Mouse (Mus musculus) mesoderm, embryonic 11.5 days (tissue): Measurements from ENCODE around the gene Atxn7l2.

Experiments used
- DNase-seq: peaks from one replicate; pipeline ENCODE4 v3.0.0-alpha.2; 2012; ENCODE audit warnings: low read depth, low spot score

Atxn7l2 gene

DNA sequence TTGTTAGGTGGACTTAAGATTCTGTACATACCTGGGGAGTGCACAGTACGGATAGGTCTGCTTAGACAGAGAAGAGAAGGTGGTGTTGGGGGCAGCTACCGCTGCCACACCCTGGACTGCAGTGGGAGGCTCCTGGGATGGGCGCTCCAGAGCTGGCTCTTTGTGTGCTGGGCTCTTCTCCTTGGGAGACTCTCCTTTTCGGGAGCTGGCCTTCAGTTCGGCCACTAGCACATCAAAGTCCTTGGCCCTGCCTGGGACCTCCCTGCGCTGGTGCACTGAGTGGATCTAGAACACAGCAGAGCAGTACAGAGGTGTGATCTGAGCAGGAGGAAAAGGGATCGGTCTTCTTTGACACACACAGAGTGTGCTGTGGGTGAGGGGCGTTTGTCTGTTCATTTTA is 5.1 kb downstream of the Atxn7l2 start:
- no peak for DNase-seq

GRCm38 (mm10) chr3:108204470-108204869 is 6.3 kb downstream of the Atxn7l2 start:
- DNase-seq: no peak

DNA sequence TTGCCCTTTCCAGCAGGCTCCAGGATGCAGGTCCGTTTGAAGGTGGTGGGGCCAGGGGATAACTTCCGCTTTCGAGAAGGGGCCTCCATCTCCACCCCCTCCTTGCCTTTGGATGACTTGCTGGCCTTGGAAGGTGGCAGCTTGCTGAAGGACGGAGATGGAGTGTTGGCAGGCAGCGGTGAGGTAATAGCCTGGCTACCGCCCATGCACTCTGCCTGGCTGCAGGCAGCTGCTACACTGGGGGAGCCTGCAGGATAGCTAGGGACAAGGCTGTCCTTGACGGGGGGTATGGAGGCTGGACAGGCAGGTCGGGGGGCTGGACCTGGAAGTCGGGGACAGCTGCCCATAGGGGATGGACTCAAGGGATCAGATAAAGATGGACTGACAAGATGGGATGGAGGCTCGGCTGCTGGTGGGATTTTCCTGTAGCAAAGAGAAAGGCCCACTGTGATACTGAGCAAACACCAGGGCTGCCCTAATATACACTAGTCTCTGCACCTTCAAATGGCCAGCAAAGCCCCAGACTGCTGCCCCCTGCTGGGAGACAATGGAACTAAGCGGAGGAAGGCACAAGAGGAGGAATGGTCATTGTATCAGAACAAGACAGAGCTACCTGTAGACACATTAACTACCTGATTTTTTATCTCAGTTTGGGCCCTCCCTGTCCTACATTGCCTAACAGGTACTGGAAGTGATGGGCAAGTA is 7.0 kb downstream of the Atxn7l2 start:
- peak; percentile 72 for DNase-seq

GRCm38 (mm10) chr3:108203212-108203611 is 7.5 kb downstream of the Atxn7l2 start:
- no peak for DNase-seq

DNA sequence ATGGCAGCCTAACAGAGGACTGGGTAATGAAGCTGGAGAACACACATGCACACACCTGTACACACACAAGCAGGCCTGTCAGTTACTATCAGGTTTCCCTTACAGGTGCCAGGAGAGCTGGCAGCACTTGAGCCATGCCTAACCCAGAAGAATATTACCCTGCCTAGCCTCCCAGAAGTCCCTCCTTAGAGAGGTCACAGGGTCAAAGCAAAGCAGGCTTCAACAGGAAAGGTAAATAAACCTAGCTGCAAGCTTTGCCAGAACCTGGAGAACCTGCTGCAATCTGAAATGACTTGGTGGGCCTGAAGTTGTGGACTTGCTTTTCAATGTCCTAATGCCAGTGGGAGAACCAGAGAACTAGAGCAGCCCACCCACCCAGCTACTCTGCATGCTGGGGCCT is 8.2 kb downstream of the Atxn7l2 start:
- no peak for DNase-seq

GRCm38 (mm10) chr3:108200329-108201323 is 10.1 kb downstream of the Atxn7l2 start, which contains the start of gene Cyb561d1:
TSS of gene Cyb561d1 (minus strand) at chr3:108201212.
- peak; percentile 90 for DNase-seq

DNA sequence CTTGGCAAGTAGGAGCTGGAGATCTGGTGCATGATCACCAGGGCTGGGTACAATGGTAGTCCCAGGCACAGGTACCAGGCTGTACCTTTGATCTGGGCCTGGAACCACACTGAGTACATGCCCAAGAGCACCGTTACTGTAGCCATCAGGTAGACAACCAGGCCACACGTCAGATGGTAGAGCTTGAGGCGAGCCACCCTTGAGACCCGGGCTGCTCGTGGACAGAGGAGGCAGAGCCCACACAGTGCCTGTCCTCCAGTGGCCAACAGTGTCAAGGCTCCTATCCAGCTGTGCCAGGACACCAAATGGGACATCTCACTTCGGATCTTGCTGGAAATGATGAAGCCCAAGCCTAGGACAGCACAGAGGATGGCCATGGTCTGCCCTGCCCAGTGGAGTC is 11.5 kb downstream of the Atxn7l2 start:
- no peak for DNase-seq

- peak; percentile 62 for DNase-seq
These were observed 13.7 kb downstream of the Atxn7l2 start for GRCm38 (mm10) chr3:108197066-108197497.

GRCm38 (mm10) chr3:108195941-108196590 is 14.7 kb downstream of the Atxn7l2 start:
- DNase-seq: no peak

- no peak for DNase-seq
These were observed 15.4 kb downstream of the Atxn7l2 start for GRCm38 (mm10) chr3:108195287-108195686.

GRCm38 (mm10) chr3:108193686-108194085 is 17.0 kb downstream of the Atxn7l2 start:
- no peak for DNase-seq

- DNase-seq: no peak
These were observed 20.8 kb downstream of the Atxn7l2 start for GRCm38 (mm10) chr3:108189897-108190296.

- no peak for DNase-seq
These were observed 21.8 kb downstream of the Atxn7l2 start for GRCm38 (mm10) chr3:108188716-108189490.

GRCm38 (mm10) chr3:108187111-108187795 is 23.5 kb downstream of the Atxn7l2 start:
- no peak for DNase-seq

GRCm38 (mm10) chr3:108186098-108187047 is 24.4 kb downstream of the Atxn7l2 start, which contains the start of gene Amigo1:
TSS of gene Amigo1 (plus strand) at chr3:108186335.
- DNase-seq: peak; percentile 61

DNA sequence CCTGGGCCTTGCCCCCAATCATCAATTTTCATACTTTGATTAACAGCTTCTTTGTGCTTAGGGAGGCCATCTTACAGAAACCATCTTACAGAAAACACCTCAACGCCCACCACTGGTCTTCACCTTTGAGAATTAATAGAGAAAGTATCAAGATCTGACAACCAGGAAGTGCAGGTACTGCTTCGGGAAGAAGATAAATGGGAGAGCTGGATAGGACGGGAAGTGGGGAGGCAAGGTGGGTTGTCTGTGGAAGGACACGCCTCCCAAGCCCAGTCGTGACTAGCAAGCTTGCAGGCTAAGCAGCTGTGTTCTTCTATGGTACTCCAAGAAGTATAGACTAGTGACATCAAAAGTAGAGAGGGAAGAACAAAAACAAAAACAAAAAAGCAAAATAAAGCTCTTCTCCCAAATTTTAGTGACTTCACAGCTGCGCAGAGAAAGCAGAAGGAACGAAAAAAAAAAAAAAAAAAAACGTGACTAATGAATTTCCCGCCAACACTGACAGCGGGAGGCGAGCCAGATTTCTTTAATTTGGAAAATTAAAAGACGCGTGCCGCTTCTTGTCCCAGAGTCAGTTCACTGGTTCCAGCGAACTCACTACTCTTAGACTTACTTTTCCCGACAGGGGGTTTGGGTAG is 25.2 kb downstream of the Atxn7l2 start:
- no peak for DNase-seq

DNA sequence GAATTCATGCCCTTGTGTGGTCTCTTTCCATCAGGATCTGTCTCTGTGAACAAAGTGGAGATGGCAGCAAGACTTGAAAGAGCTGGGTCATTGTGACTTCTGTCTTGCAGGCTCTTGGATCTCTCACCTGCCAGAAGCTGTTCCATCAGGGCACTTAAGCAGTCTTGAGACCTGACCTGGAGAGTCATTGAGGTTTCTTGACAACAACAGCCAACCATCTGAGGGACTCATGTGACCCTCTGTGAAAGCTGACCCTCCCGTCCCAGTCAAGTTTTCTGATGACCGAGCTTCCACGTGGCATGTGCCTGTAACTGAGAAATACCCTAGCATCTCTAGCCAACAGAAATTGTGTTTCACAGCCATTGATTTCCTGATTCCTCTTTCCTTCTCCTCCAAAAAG is 26.0 kb downstream of the Atxn7l2 start:
- no peak for DNase-seq

DNA sequence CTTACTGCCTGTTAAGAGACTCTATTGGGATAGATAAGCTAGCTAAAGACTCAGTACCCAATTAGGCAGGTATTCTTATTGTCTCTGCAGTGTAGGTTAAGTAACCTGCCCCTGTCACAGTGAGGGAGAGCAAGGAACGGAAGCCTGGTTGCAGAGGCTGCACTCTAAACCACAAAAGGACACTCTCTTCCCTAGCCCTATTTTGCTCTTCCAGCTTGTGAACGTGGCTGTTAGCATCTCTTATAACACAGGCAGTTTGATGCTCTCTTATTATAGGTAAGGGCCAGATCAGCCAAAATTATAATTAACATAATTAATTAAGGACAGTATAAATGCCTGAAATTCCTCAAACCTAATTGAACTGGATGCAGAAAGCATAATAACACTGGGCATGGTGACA is 30.2 kb downstream of the Atxn7l2 start:
- DNase-seq: no peak
